Mouse (Mus musculus) limb, embryonic 13.5 days (tissue): ENCODE measurements around the gene Cacna1c. TPM values are rescaled to one million over a fixed set of nuclear protein-coding genes. Genes with fewer than 3 reads are reported as not detected.
A peak's percentile ranks its signal among the peaks of the same experiment; 100 is the strongest.

Source experiments
- ATAC-seq: fragments of 200-750 bp; cut with Nextera tagmentation; 2 replicates; pipeline ENCODE4 v1.8.0; 2017; ENCODE audit warnings: low read depth, moderate number of reproducible peaks, moderate TSS enrichment; ENCODE audit not compliant: low FRiP score
- H3K27ac ChIP-seq: fragments of 300-500 bp; sonication (generic); 2 replicates; pipeline ENCODE4 v1.5.1; 2015; ENCODE audit warnings: inconsistent platforms, mild to moderate bottlenecking, moderate library complexity
- H3K27me3 ChIP-seq: fragments of 300-500 bp; sonication (generic); 2 replicates; pipeline ENCODE4 v1.6.1; 2015; ENCODE audit warnings: mild to moderate bottlenecking, inconsistent platforms
- H3K36me3 ChIP-seq: fragments of 300-500 bp; sonication (generic); 2 replicates; pipeline ENCODE4 v1.6.1; 2015; ENCODE audit warnings: inconsistent platforms, mild to moderate bottlenecking, moderate library complexity
- H3K4me1 ChIP-seq: fragments of 300-500 bp; sonication (generic); 2 replicates; pipeline ENCODE4 v1.6.1; 2015; ENCODE audit warnings: inconsistent platforms
- H3K4me2 ChIP-seq: fragments of 300-500 bp; sonication (generic); replicated peaks from 2 replicates; pipeline ENCODE4 v1.6.1; 2015; ENCODE audit warnings: inconsistent platforms, mild to moderate bottlenecking, moderate library complexity
- H3K4me3 ChIP-seq: fragments of 300-500 bp; sonication (generic); 2 replicates; pipeline ENCODE4 v1.5.1; 2015; ENCODE audit warnings: moderate library complexity, mild to moderate bottlenecking, inconsistent platforms
- H3K9ac ChIP-seq: fragments of 300-500 bp; sonication (generic); 2 replicates; pipeline ENCODE4 v1.6.1; 2015; ENCODE audit warnings: mild to moderate bottlenecking, inconsistent platforms
- H3K9me3 ChIP-seq: fragments of 300-500 bp; sonication (generic); 2 replicates; pipeline ENCODE4 v1.6.1; 2016; ENCODE audit warnings: inconsistent platforms
- WGBS: fragments of 180-500 bp; shearing (Covaris S2); methylation state at CpG from one replicate; pipeline ENCODE4 v1.1.7; 2015; 5-methylcytosine and 5-hydroxymethylcytosine counted together
- polyA plus RNA-seq: library from polyadenylated mRNA; unstranded; fragments of >200 nt; fragmentation: Nextera tagmentation; extraction: Ambion mirVana; gene quantifications from 2 replicates; pipeline ENCODE4 v1.2.1, GENCODE M21; 2015

Cacna1c gene
- polyA plus RNA-seq, 1 experiment from 2014 or later: 9.9 TPM

DNA sequence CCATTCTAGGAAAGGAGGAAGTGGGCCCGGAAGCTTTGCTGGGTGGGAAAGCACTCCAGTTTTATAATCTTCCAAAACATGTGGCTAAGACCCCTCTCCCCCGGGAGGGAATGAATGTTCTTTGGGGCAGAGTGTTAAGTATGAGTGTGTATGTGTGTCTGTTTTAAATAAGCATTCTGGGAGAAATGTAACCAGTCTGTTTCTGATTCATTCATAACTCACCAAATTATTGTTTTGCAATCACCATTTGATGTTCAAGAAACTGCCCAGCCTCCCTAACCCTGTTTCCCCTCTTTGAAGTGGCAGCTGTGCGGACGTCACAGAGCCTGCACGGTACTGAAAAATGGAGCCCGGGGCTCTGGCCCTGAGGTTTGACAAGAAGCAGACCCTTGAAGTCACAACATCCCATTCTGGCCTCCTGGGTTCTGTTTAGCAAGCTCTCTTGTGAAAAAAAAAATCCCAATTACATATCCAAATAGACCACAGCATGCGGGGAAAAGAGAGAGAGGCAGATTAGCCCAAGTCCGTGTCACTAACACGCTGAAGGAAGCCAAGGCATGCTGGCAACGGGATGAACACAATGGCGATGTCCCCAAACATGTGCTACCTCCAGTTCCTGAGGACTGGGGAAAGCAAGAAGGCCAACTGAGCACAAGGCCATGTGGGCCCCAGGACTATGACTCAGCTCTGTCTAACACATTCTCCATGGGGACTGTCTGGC is 211.9 kb downstream of the Cacna1c start:
- 22% methylated on average over 11 of the region's 11 CpGs for WGBS

DNA sequence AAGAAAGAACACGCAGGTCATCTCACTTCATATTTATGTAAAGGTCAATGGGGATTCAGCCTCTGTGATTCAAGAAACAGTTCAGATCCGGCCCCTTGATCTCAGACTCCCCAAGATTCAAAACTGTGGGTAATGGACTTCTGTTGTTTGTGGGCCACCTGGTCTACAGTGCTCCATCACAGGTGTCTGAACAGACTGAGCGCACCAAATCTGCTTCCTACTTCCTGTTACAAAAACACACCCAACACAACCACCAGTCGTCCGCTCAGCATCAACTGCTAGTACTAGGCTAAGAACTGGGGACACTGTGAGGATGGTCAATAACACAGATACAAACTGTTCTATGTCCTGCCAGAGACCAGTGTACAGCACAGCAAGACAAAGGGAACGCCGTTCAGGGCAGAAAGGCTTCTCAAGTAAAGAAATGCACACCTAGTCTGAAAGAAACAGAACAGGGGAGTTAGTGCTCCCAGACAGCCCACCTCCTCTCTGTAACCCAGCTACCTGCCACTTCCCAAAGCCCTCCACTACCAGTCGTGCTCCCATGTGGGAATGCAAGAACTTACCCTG is 212.7 kb downstream of the Cacna1c start:
- H3K4me3 ChIP-seq: no peak overlapping the region
- H3K4me2 ChIP-seq: peak overlapping the region; percentile 25
- no peaks in the 10 kb centered on the region for H3K9me3 ChIP-seq
- WGBS: 60% methylated on average over 8 of the region's 8 CpGs
- peaks cover 54% of the 10 kb centered on the region for H3K4me1 ChIP-seq
- peak overlapping the region; percentile 80 for H3K27ac ChIP-seq
- H3K27me3 ChIP-seq: no peaks in the 10 kb centered on the region
- H3K36me3 ChIP-seq: no peaks in the 10 kb centered on the region
- H3K9ac ChIP-seq: no peak overlapping the region
- no peak for ATAC-seq

More for the DNA sequence above, 211.9 kb downstream of the Cacna1c start:
- H3K27ac ChIP-seq: peak overlapping the region; percentile 80
- H3K9me3 ChIP-seq: no peaks in the 10 kb centered on the region
- peak; percentile 66 for ATAC-seq
- H3K9ac ChIP-seq: no peak overlapping the region
- H3K4me2 ChIP-seq: peak overlapping the region; percentile 25; the same call in 1 of the 2 replicates
- H3K27me3 ChIP-seq: no peaks in the 10 kb centered on the region
- no peaks in the 10 kb centered on the region for H3K36me3 ChIP-seq
- peaks cover 54% of the 10 kb centered on the region for H3K4me1 ChIP-seq
- no peak overlapping the region for H3K4me3 ChIP-seq

DNA sequence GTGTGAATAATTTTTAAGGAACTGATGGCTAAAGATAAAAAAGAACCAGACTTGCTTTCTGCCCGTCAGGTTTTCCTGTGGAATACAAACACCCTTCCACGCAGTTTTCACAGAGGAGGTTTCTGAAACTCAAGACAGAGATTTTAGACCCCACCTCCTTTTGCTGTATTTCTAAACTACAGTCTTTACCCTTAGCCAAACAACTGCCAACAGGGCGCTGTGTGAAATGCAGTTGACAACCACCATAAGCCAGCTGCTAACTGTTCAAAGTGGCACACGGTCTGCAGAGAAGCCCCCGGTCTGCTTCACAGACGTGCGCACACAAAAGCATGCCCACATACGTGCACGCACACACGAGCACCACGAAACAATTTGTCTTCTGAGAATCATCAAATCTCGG is 216.0 kb downstream of the Cacna1c start:
- no peak for ATAC-seq
- WGBS: 27% methylated on average over 12 of the region's 12 CpGs

DNA sequence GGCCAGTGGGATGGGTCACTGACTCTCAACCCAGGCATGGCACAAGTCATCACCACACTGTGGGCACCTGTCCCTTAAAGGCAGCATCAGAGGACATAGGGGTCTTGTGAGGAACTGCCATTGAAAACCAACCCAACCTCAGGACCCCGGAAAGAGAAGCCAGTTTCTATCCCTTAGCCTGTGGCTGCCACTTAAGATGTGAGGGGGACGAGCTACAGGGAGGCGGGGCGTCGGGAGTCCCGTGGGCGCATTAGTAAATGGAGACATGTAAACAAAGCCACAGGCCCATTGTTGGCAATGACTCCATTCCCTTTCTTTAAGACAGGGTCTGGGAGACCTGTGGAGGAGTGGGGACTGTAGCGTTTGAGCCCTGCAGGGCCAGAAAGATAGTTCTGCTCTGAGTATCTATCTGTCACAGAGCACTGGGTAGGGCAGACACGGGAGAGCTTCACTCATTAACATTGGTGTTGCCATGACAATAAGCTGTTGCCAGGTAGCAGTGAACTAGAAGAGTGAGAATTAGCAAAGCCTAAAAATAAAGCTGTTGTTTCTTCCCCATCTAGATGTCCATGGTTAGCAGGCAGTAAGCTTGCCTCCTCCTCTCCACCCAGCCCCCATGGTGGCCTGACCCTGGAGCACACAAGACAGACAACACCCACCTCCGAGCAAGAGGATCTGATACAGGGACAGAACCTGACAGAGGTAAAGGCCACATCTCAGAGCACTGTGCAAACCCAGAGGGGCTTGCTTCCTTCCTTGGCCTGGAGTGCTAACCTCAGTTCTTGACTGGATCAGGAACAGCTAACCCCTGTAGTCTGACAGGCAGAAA is 218.6 kb downstream of the Cacna1c start:
- no peak overlapping the region for H3K4me2 ChIP-seq
- 59% methylated on average over 10 of the region's 10 CpGs for WGBS
- no peak for ATAC-seq
- H3K27ac ChIP-seq: no peak overlapping the region
- no peaks in the 10 kb centered on the region for H3K9me3 ChIP-seq
- H3K4me1 ChIP-seq: peaks cover 31% of the 10 kb centered on the region
- no peak overlapping the region for H3K4me3 ChIP-seq
- no peaks in the 10 kb centered on the region for H3K36me3 ChIP-seq
- no peaks in the 10 kb centered on the region for H3K27me3 ChIP-seq
- no peak overlapping the region for H3K9ac ChIP-seq

More for the DNA sequence above, 216.0 kb downstream of the Cacna1c start:
- peak overlapping the region; percentile 34 for H3K4me2 ChIP-seq
- H3K9me3 ChIP-seq: no peaks in the 10 kb centered on the region
- no peak overlapping the region for H3K4me3 ChIP-seq
- peak overlapping the region; percentile 53 for H3K27ac ChIP-seq
- H3K4me1 ChIP-seq: peaks cover 56% of the 10 kb centered on the region
- no peaks in the 10 kb centered on the region for H3K36me3 ChIP-seq
- H3K27me3 ChIP-seq: no peaks in the 10 kb centered on the region
- H3K9ac ChIP-seq: no peak overlapping the region

DNA sequence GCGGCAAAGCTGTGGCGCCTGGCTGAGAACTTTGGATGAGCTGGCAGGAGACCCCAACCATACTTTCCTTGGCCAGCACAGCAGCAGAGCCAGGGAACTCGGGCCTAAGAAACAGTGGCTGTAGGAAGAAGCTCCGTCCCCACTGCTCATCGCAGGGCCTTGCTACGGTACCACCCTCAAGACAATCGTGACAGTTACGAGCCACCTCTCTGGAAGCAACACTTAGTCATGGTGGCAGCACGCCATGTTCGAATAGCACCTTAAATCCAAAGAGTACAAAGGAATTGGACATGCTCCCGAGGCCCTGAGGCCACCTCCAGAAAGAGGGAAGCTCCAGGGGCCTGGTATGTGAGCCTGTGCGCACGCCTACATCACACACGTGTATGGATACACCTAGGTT is 219.6 kb downstream of the Cacna1c start:
- 87% methylated on average over 14 of the region's 14 CpGs for WGBS
- H3K27ac ChIP-seq: no peak overlapping the region
- H3K36me3 ChIP-seq: no peaks in the 10 kb centered on the region
- H3K9me3 ChIP-seq: no peaks in the 10 kb centered on the region
- H3K9ac ChIP-seq: no peak overlapping the region
- no peak overlapping the region for H3K4me3 ChIP-seq
- peaks cover 22% of the 10 kb centered on the region for H3K4me1 ChIP-seq
- ATAC-seq: no peak
- H3K4me2 ChIP-seq: no peak overlapping the region
- H3K27me3 ChIP-seq: no peaks in the 10 kb centered on the region

DNA sequence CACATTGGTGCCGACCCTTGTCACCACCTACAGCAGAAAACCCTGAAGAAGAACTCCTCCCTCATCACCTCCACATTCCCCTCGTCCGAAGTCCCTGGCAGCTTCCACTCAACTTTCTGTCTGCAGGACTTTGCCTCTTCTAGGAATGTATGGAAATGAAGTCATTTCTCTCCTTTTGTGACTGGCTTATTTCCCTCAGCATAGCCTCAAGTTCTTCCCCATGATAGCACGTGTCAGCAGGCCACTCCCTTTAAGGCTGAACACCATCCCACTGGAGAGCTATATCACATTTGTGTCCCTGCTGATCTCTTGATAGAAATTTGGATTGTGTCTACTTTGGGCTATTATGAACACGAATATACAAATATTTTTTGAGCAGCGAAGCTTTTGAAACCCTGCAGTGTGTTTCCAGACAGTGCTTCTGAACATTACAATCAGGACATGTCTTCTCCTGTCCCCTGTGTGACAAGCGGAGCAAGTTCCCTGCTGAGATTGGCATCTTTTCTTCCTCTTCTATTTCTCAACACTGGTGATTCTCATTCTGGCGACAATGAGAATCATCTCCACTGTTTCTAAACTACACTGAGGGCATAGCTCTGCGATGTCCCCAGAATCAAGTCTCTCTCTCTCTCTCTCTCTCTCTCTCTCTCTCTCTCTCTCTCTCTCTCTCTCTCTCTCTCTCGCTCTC is 224.2 kb downstream of the Cacna1c start:
- 73% methylated on average over 9 of the region's 10 CpGs for WGBS
- Histone ChIP-seq H3K4me1 (no peaks in the 10 kb centered on the region), H3K36me3 (no peaks in the 10 kb centered on the region), H3K27ac (no peak overlapping the region), H3K4me2 (no peak overlapping the region), H3K4me3 (no peak overlapping the region), H3K9me3 (no peaks in the 10 kb centered on the region), H3K9ac (no peak overlapping the region), H3K27me3 (no peaks in the 10 kb centered on the region)
- no peak for ATAC-seq

DNA sequence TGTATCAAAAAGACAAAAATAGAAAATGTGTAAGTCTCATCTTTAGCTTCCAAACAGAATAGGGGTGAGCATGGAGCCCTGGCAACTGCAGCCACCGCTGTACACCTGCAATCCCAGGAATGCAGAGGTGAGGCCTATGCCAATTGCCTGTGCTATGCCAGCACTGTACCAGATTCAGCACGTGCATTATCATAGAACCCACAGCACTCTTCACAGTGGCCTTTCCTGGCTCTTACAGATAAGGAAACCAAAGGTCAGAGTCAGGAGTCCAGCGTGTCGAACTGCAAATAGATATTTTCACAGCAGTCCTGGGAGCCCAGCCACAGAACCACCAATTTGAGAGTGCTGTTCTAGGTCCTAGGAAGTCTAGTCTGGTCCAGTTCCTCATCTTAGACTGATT is 227.4 kb downstream of the Cacna1c start:
- 0 out of 2 replicates have a peak, but pooled peaks cover 4% of the 10 kb centered on the region for H3K4me1 ChIP-seq
- H3K27me3 ChIP-seq: no peaks in the 10 kb centered on the region
- H3K9ac ChIP-seq: no peak overlapping the region
- H3K4me3 ChIP-seq: no peak overlapping the region
- no peak for ATAC-seq
- no peak overlapping the region for H3K27ac ChIP-seq
- WGBS: 87% methylated on average over 4 of the region's 4 CpGs
- no peaks in the 10 kb centered on the region for H3K36me3 ChIP-seq
- no peak overlapping the region for H3K4me2 ChIP-seq
- no peaks in the 10 kb centered on the region for H3K9me3 ChIP-seq

DNA sequence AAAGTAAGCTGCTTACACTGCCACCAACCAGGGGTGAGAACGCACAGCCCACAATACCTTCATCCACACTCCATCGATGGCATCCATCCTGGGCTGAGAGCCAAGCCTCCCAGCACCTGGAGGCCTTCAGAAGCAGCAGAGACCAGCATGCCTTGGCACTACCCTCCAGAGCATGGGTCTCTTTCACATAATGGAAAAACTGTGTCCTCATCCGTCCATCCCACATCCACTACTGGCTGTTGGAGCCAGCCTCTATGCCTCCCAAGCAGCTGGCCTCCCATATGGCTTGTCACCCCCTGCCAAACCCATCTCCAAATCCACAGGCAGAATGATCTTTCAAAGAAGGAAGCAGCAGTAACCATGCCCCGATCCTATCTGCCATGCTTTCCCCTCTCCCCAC is 229.3 kb downstream of the Cacna1c start:
- Histone ChIP-seq H3K4me3 (no peak overlapping the region), H3K27ac (no peak overlapping the region; the same call in 1 of the 2 replicates), H3K36me3 (no peaks in the 10 kb centered on the region), H3K4me2 (no peak overlapping the region), H3K27me3 (no peaks in the 10 kb centered on the region), H3K4me1 (0 out of 2 replicates have a peak, but pooled peaks cover 9% of the 10 kb centered on the region), H3K9ac (no peak overlapping the region), H3K9me3 (no peaks in the 10 kb centered on the region)
- WGBS: 71% methylated on average over 4 of the region's 4 CpGs
- no peak for ATAC-seq

DNA sequence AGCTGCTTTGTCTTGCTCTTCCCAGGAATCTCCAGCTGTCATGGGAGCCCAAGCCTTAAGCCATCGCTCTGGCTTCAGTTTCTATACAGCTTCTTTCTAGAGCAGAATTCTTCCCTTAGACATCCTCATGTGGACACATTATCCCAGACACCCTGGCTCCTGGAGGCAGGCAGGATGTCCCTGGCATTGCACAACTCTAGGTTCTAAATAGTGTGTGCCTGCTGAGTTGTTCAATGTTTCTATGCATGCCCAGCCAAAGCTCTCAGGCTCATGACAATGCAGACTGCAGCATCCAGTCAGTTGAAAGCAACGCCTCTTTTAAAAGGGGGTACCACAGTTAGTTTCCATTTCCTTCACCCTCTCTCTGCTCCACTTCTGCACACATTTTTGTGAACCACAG is 230.6 kb downstream of the Cacna1c start:
- H3K27ac ChIP-seq: no peak overlapping the region
- H3K36me3 ChIP-seq: no peaks in the 10 kb centered on the region
- H3K4me1 ChIP-seq: 0 out of 2 replicates have a peak, but pooled peaks cover 9% of the 10 kb centered on the region
- H3K4me3 ChIP-seq: no peak overlapping the region
- H3K9me3 ChIP-seq: no peaks in the 10 kb centered on the region
- H3K9ac ChIP-seq: no peak overlapping the region
- no peak overlapping the region for H3K4me2 ChIP-seq
- H3K27me3 ChIP-seq: no peaks in the 10 kb centered on the region
- WGBS: 85% methylated on average over 2 of the region's 2 CpGs
- ATAC-seq: no peak

DNA sequence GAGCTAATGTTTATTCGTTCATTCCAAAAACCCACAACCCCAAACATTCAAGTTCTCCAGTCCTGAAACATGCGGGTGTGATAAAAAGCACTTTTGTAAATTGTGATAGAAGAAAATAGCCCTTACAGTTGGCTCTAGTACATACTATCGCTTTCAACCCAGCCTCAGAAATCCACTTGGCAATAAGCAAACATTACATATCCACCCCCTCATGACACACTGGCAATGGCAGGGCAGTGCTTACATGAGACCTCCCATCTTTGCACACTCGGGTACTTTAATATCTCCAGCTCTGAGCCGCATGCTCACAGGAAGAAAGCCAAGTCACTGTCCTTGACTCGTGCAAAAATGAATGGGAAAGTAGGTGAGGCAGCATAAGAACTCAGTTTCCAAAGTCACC is 232.4 kb downstream of the Cacna1c start:
- H3K9me3 ChIP-seq: no peaks in the 10 kb centered on the region
- H3K27me3 ChIP-seq: no peaks in the 10 kb centered on the region
- H3K27ac ChIP-seq: no peak overlapping the region
- WGBS: 86% methylated on average over 6 of the region's 6 CpGs
- ATAC-seq: no peak
- H3K36me3 ChIP-seq: no peaks in the 10 kb centered on the region
- no peak overlapping the region for H3K4me2 ChIP-seq
- H3K4me3 ChIP-seq: no peak overlapping the region
- 0 out of 2 replicates have a peak, but pooled peaks cover 9% of the 10 kb centered on the region for H3K4me1 ChIP-seq
- H3K9ac ChIP-seq: no peak overlapping the region

DNA sequence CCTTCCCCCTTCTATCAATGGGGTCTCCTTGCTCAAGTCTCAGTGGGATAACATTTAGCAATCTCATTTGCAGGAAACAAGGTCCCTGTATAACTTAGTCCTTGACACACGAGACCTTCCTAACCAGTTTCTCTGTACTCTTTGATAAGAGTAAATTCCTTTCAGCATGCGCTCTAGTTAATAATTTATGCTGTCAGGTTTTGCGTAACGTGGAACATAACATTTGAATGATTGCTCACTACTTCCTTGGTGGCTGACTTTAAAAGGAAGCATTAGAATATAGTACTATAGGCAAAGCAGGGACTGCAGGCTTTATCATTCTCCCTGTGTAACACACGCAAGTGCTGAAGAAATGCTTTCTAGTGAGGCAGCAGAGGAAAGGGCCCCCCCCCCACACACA is 232.9 kb downstream of the Cacna1c start:
- no peak overlapping the region for H3K27ac ChIP-seq
- no peak overlapping the region for H3K9ac ChIP-seq
- H3K36me3 ChIP-seq: no peaks in the 10 kb centered on the region
- no peak overlapping the region for H3K4me3 ChIP-seq
- no peak for ATAC-seq
- H3K4me2 ChIP-seq: no peak overlapping the region
- WGBS: 74% methylated on average over 5 of the region's 5 CpGs
- no peaks in the 10 kb centered on the region for H3K9me3 ChIP-seq
- H3K4me1 ChIP-seq: 0 out of 2 replicates have a peak, but pooled peaks cover 15% of the 10 kb centered on the region
- no peaks in the 10 kb centered on the region for H3K27me3 ChIP-seq
